Mouse (Mus musculus) spleen, adult 2 months (tissue): ENCODE results near the gene Blnk. TPM values are rescaled to one million over a fixed set of nuclear protein-coding genes. Genes with fewer than 3 reads are reported as not detected.

ENCODE experiments used
- DNase-seq, 2 experiments: peaks; one replicate each; pipeline versions ENCODE4 v3.0.0 to v3.0.0-alpha.2; 2012 to 2021; ENCODE audit warnings: low spot score in 2 of 2, low read depth in 1 of 2
- H3K27ac ChIP-seq: fragments of 200-500 bp; 2 replicates; pipeline ENCODE4 v1.5.1; 2012; ENCODE audit warnings: low read length, inconsistent platforms; ENCODE audit not compliant: insufficient read depth
- H3K27me3 ChIP-seq: fragments of 200-500 bp; 2 replicates; pipeline ENCODE4 v1.6.1; 2012; ENCODE audit warnings: mild to moderate bottlenecking, moderate library complexity, low read length, inconsistent platforms; ENCODE audit not compliant: control insufficient read depth, insufficient read depth
- H3K36me3 ChIP-seq: fragments of 200-500 bp; 2 replicates; pipeline ENCODE4 v1.6.1; 2012; ENCODE audit warnings: mild to moderate bottlenecking, low read length, inconsistent platforms; ENCODE audit not compliant: control insufficient read depth, insufficient read depth
- H3K4me1 ChIP-seq: fragments of 200-500 bp; 2 replicates; pipeline ENCODE4 v1.6.1; 2011; ENCODE audit warnings: inconsistent platforms; ENCODE audit not compliant: control insufficient read depth, insufficient read depth, insufficient read length
- H3K4me3 ChIP-seq: fragments of 200-500 bp; 2 replicates; pipeline ENCODE4 v1.5.1; 2011; ENCODE audit warnings: mild to moderate bottlenecking, inconsistent platforms; ENCODE audit not compliant: insufficient read depth, insufficient read length; ENCODE audit errors: extremely low read depth
- CTCF ChIP-seq: fragments of 200-500 bp; IDR thresholded peaks from 2 replicates; pipeline ENCODE4 v1.5.1; 2011; ENCODE audit warnings: mild to moderate bottlenecking, inconsistent platforms; ENCODE audit not compliant: insufficient read depth, insufficient read length, insufficient replicate concordance; ENCODE audit errors: extremely low read depth
- POLR2A ChIP-seq: fragments of 200-500 bp; IDR thresholded peaks from 2 replicates; pipeline ENCODE4 v1.6.1; 2011; ENCODE audit warnings: low read depth, low read length, inconsistent platforms
- WGBS: fragments of 180-500 bp; shearing (Covaris S2); methylation state at CpG from one replicate; pipeline ENCODE4 v1.1.7; 2018; 5-methylcytosine and 5-hydroxymethylcytosine counted together
- polyA plus RNA-seq: library from polyadenylated mRNA; depleted of rRNA; stranded (reverse); fragments of >200 nt; gene quantifications from 2 replicates; pipeline ENCODE4 v1.2.3, GENCODE M21; 2012

The Blnk gene
- polyA plus RNA-seq, 1 experiment, result 54.3 TPM

GRCm38 (mm10) chr19:41003694-41004315, 9.5 kb upstream of the Blnk start:
- no peak for DNase-seq
- H3K27ac ChIP-seq, result no peak overlapping the region
- peaks cover 11% of the 10 kb centered on the region for H3K4me1 ChIP-seq
- TF ChIP-seq POLR2A, result no peak
- no peak for TF ChIP-seq CTCF
- H3K36me3 ChIP-seq, result no peaks in the 10 kb centered on the region
- 94% methylated on average over 3 of the region's 3 CpGs for WGBS
- no peaks in the 10 kb centered on the region for H3K27me3 ChIP-seq
- H3K4me3 ChIP-seq, result no peak overlapping the region

GRCm38 (mm10) chr19:40999569-40999968, 5.2 kb upstream of the Blnk start:
- H3K4me1 ChIP-seq, result peaks cover 30% of the 10 kb centered on the region
- no peaks in the 10 kb centered on the region for H3K36me3 ChIP-seq
- WGBS, result 66% methylated on average over 3 of the region's 3 CpGs
- peak overlapping the region; percentile 82 for H3K27ac ChIP-seq
- H3K27me3 ChIP-seq, result no peaks in the 10 kb centered on the region
- peak in 1 of 2 experiments; percentile 49 for DNase-seq
- 0 out of 2 replicates have a peak, but pooled peaks have one; percentile 2 for TF ChIP-seq CTCF
- no peak for TF ChIP-seq POLR2A
- no peak overlapping the region for H3K4me3 ChIP-seq

GRCm38 (mm10) chr19:40998469-40999170, 4.3 kb upstream of the Blnk start:
- no peak for TF ChIP-seq CTCF
- TF ChIP-seq POLR2A, result no peak
- Histone ChIP-seq H3K27ac (peak overlapping the region; percentile 82), H3K27me3 (no peaks in the 10 kb centered on the region), H3K4me3 (no peak overlapping the region), H3K36me3 (no peaks in the 10 kb centered on the region), H3K4me1 (peaks cover 31% of the 10 kb centered on the region)
- DNase-seq, result peak in 1 of 2 experiments; percentile 43
- 12% methylated on average over 5 of the region's 5 CpGs for WGBS

- peaks cover 31% of the 10 kb centered on the region for H3K4me1 ChIP-seq
- H3K27ac ChIP-seq, result peak overlapping the region; percentile 78
- no peak for DNase-seq
- 87% methylated on average over 6 of the region's 6 CpGs for WGBS
- TF ChIP-seq POLR2A, result no peak
- H3K27me3 ChIP-seq, result no peaks in the 10 kb centered on the region
- H3K4me3 ChIP-seq, result no peak overlapping the region
- no peaks in the 10 kb centered on the region for H3K36me3 ChIP-seq
Observed at GRCm38 (mm10) chr19:40996722-40997121, 2.4 kb upstream of the Blnk start.

GRCm38 (mm10) chr19:40995449-40996401, 1.4 kb upstream of the Blnk start:
- TF ChIP-seq CTCF, result no peak
- no peak; the same call in 1 of the 2 replicates for TF ChIP-seq POLR2A
- Histone ChIP-seq H3K27me3 (no peaks in the 10 kb centered on the region), H3K27ac (peak overlapping the region; percentile 91), H3K4me1 (peaks cover 31% of the 10 kb centered on the region), H3K36me3 (no peaks in the 10 kb centered on the region), H3K4me3 (peak overlapping the region; percentile 47)
- DNase-seq, result peak; percentile 56 to 59
- 18% methylated on average over 21 of the region's 21 CpGs for WGBS

GRCm38 (mm10) chr19:40994911-40995310, 576 bp upstream of the Blnk start:
- 47% methylated on average over 7 of the region's 7 CpGs for WGBS
- Histone ChIP-seq H3K27ac (peak overlapping the region; percentile 91), H3K4me3 (peak overlapping the region; percentile 47), H3K4me1 (peaks cover 32% of the 10 kb centered on the region), H3K27me3 (no peaks in the 10 kb centered on the region), H3K36me3 (no peaks in the 10 kb centered on the region)
- no peak for TF ChIP-seq CTCF
- TF ChIP-seq POLR2A, result no peak
- DNase-seq, result no peak
